Mouse (Mus musculus) mesoderm, embryonic 11.5 days (tissue): ENCODE results near the gene Cpne8.
"Not testable (repeated sequence)": the region's sequence is repeated elsewhere in the genome, so short reads cannot be mapped to it uniquely, and the experiment has no call there.

ENCODE experiments used
- DNase-seq: peaks from one replicate; pipeline ENCODE4 v3.0.0-alpha.2; 2012; ENCODE audit warnings: low read depth, low spot score

The Cpne8 gene

DNA sequence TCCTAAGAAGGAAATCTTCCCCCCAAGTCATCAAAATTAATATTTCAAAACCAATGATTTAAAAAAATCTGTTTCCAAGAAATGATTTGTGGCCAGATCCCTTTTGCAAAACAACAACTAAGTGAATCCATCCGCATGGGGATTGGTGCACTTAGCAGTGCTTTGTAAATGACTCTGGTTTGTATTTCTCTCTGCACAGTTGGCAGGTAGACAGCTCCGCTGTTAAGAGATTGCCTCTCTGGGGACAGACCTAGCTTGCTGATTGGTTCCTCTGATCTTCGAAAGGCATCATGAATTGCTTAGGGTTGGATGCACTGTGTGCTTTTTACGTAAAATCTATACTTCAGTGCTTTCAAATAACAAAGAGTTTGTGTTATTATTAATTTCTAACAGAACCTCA lies 68.5 kb downstream of the Cpne8 start:
- not testable (repeated sequence) for DNase-seq

DNA sequence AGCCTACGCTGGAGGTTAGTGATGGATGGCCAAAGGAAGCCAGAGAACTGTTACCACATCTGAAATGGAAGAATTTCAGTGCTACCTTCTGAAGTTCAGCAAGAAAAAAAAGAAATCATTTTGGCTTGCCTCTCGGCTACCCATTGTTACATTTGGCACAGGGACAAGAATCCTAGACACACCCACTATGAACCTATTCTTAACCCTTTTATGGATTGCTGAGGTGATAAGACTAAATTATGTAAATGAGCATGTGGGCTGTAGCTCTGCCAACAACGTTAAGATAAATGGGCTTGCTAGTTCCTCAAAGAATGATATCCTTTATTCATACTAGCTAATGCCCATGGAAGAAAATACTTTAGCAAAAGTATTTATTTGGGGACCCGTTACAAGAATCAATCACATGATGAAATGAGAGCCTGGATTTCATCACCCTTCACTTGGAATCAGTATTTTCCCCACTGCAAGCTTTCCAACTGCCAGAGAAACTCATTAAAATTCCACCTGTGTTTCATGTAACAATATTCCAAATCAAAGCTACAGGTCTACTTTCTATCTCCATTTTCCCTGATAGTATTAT lies 69.3 kb downstream of the Cpne8 start:
- DNase-seq: no peak

DNA sequence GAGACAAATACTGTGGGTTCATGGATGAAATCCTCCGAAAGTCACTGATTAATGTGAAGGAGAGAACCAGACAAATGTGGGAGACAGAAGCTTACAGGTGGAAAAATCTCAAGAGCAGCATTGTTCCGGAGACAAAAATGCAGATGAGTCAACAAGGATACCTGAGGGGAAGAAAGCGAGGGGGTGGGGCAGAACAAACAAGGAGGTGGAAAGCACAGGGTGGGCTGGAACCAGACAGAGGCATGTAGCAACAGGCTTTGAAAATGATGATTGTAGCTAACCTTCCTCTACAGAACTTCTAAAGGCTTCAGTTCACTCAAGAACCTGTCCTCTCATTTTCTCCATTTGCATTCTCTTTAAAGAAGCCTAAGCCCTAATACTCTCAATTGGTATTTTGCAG lies 70.9 kb downstream of the Cpne8 start:
- no peak for DNase-seq

DNA sequence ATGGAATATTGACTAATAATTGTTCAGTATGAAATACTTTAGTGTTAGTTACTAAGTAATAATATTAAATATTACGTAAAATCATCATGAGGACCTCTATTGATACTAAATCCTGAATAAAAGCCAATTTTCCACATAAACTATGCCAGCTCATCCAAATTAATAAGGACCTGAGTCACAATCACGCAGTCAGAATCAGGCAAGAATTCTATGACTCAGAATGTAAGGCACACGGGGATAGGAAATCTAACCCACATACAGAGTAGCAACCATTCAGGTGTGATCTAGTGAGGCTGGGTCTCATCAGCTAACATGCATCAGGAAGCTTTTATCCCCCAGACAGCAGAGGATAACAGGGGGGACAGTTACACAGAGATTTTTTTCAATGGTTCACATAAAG lies 72.1 kb downstream of the Cpne8 start:
- DNase-seq: no peak

DNA sequence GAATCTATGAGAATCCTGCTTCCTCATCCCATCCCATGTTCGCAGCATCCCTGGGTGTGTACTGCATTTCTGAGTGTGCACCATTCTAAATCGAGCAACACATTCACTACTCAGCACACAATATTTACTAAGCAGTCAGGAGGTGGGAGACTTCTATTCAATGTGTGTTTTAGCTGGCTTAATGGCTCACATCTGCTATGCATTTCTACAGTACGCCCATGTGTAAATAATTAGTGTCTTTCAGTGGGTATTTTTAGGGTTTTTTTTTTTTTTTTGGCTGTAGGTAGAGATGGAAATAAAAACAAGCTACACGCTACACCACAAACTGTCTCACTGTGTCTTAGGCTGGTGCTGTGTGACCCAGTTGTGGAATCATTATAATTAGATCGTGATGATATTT lies 75.6 kb downstream of the Cpne8 start:
- DNase-seq: peak; percentile 12

DNA sequence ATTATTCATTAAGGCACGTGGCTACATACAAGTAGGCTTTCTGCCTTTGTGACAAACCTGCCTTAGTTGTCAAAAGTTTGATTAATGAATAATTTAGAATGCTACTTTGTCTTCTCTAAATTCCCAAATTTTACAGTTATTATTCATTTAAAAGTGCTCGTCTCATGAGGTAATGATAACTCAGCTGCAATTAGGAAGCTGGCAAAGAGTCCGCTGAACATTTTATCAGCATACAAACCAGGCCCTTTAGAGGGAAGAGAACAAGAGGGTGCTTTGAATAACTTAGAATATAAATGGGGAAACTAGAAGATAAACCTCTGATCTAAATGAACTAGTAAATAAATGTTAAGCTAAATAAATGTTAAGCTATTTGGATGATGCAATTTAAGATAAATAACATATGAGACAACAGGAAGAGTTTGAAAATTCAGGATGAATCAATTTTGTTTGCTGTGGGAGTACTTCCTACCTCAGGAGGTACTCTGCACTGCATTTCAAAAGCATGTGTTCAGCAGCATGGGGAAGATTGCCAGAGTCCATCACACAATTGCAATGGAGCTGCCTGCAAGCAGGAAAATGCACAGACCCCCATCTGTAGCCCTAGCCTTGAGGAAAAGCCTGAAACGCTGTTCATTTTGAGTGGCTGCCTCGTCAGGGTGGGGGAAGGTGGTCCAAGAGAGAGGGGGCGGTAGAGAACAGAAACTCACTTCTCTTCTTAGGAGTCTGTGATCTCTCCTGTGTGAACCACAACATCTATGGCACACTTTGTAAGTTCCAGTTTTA lies 81.3 kb downstream of the Cpne8 start:
- DNase-seq: no peak

DNA sequence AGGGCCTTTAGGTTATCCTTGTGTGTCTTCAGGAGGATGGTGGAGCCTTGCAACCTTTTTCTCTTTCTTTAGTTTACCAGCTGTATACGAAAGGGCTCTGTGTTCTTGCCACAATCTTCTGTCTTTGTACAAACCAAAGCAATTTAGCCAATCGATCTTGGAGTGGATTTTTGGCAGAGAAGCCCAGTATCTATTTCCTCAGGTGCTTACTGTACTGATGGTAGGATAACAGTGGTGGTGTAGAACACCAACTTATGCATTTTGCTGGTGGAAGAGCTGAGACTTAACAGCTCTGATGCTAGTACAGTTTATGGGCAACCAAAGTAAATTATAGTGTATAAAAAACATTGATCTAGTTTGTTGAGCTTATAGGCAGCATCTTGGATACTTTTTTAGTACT lies 83.6 kb downstream of the Cpne8 start:
- no peak for DNase-seq

DNA sequence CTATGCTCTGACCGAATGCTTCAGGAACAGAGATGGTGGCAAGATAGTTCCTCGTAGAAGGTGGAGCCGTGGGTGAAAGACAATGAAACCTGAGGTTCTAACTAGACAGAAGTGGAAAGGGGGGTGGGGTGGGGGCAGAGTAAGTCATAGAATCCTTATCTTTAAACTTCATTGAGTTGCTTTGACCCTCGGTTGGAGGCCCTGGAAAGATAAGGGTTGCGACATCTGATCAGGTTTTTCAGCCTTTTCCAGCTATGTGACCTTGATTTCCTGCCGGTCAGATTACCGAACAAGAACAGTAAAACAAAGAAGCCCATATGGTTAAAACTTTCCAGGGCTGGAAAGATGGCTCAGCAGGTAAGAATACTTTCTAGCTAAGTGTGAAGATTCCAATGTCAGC lies 89.6 kb downstream of the Cpne8 start:
- no peak for DNase-seq

DNA sequence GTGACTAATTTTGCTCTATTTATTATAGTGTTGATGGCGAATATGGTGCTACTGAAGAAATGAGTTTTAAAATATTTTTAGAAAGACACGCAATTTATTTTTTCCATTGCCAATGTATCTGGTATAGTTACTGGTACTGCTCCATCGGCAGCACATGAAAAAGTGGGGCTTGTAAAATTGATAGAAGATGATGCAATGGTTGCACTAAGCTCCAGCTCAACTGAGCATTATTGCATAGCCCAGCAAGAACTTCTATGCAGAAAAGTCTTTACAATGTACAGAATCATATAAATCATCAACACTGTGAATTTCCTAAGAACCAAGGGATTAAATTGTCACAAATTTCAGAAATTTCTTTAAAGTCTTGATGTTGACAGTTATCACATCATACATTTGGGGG lies 101.8 kb downstream of the Cpne8 start:
- DNase-seq: no peak

DNA sequence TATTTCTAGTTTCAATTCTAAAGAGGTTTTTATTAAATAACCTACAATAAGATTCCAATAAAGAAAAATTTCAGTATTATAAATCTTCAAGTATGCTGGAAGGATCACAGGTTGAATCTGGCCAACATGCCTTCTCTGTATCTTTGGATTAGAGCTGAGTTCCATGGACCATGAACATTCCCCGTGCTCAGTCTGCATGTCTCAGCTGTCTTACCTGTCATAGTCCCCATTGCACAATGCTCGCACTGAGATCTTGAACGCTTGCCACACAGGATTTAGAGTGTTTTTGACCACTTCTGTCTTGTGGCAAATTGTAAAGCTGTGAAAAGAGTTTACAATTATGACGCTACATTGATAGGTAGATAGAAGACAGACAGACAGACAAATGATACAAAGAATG lies 110.0 kb downstream of the Cpne8 start:
- no peak for DNase-seq

DNA sequence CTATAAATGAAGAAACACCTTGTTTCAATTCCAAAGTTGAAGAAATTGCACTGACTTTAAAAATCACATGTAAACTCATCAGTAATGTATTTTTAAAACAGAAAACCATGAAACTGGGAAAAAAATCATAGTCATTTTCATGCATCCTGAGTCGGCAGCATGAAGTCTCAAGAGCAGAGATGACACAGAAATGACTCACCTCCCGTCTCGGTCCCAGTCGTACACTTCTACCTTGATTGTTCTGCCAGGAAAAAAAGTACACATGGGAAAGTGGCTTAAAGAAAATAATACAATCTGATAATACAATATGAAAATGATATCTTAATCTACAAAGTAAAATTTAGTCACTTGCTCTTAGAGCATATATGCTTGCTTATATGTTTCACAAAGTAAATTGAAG lies 111.2 kb downstream of the Cpne8 start:
- DNase-seq: no peak

DNA sequence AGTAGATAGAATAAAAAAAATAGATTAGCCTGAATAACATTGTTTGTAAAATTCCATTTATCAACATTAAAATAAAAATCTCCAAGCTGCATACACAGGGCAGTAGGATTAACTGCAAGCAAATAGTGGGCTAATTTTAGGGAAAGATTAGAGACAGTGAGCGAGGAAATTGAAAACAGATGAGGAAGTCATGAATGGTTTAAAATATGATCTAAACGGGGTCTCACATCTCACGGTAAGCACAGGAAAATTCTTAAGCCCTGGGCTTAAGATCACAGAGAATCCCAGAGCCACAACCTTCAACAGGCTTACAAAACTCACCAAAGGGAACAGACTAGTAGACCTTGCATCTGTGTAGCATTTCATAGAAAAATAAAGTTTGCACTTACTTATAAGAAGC lies 115.2 kb downstream of the Cpne8 start:
- peak; percentile 39 for DNase-seq

DNA sequence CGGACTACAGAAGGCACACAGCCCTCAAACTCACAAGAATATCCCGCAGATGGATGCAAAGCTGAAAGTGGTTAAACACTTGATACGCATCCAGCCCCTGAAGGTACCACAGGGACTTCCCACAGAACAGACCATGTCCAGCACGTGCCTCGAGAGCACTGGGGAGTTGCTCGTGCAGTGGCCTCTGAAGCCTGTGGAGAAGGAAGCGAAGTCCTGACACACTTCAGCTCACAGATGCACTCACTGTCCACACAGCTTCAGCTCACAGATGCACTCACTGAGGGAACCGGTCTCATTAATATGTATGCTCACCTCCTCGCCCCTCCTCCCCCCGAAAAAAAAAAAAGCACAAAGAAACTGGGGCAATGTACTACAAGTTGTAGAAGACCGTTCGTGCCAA lies 117.6 kb downstream of the Cpne8 start:
- no peak for DNase-seq

DNA sequence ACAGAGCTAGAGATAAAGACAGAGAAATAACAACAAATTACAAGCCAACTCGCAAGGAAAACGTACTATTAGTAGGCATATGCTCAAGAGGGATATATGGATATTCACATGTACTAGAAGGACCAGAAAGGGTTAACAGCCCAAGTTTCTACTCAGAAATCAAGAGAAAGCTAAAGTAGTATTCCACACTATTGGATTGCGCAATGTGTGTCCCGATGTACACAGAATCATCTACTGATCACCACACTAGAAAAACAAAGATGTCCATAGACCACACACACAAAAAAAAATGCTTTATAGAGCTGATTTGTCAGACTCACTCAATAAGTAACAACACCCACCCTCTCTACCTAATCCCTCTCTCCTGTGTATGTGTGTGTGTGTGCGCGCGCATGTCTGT lies 130.6 kb downstream of the Cpne8 start:
- no peak for DNase-seq

DNA sequence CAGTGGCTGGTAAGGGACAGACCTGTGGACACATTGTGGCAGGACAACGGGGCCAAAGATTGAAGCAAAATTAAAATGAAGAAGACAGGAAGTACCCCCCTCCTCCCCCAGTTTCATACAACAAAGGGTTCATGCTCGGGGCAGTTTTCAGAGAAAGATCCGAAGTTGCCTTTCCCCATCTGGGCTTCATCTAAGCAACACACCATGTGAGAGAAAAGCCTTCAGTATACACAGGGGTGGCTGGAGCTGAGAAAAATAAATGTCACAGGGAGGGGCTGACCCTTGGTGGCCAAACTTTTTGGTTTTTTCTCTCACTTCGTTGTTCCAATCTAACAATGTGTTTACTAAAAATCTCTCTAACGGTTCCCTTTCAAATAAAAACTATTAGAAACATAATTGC lies 135.8 kb downstream of the Cpne8 start:
- DNase-seq: no peak

DNA sequence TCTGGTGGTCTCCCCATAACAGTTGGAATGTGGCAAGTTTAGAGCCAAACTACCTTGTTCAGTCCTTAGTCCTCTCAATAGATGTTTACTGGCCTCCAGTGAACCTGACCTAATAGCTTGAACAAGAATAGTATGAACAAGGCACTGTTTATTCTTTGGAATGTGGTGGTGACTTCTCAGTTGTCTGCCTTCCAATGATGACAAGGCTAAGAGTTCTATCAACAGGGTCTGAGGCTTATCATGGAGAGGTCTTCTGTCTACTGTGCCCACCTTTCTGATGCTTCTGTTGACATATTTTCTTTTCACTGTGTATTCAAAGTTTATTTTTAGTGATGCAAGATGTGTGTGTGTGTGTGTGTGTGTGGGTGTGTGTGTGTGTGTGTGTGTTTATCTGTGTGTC lies 137.1 kb downstream of the Cpne8 start:
- no peak for DNase-seq

DNA sequence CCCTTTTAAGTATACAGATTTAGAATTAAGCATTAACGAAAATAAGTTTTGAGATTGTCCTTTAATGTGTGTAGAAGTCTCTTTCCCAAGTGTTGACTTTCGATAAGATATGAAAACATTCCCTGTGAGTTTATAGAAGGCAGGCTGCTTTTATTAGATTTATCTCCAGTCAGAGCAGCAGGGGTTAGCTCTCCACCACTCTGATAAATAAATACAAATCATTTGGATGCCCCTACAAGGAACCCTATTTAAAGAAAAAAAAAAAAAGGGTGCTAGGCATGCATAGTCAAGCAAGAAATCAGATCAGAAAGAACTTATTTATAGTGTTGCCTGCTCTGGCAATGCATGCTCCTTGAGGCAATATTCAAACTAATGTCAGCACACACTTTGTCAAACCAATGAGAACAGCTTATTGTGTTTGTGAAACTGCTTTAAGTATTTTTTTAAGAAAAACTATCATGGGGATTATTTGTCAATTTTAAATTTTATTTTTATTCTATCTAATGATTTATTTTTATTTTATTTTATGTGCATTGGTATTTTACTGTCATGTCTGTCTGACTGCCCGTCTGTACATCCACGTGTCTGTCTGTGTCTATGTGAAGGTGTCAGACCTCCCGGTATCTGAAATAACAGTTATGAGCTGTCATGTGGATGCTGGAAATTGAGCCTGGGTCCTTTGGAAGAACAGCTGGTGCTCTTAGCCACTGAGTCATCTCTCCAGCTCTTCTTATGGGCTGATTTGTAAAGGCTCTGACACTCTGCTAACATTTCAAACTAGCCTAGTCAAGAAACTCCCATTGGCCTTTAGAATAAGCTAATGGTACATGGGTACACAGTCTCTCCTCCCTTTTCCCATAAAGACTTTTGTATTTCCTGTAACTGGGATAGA lies 142.7 kb downstream of the Cpne8 start:
- no peak for DNase-seq

DNA sequence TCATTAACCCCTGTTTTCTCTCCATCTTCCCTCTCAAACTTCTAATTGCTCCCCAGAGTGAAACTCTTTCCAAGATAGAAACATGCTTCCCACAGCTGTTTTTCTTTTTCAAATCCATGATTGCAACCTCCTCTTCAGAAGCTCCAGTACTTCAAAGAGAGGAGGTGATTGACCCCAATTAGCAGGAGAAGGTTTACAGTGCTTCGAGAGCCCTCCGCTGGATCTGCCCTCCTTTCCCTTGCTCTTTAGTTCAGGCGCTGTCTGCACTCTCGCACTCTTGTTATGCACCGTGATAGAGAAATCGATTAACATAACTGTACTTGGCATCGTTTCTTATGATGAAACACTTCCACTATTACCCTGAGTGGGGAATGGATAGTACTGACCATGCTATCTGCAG lies 143.5 kb downstream of the Cpne8 start:
- peak; percentile 18 for DNase-seq

DNA sequence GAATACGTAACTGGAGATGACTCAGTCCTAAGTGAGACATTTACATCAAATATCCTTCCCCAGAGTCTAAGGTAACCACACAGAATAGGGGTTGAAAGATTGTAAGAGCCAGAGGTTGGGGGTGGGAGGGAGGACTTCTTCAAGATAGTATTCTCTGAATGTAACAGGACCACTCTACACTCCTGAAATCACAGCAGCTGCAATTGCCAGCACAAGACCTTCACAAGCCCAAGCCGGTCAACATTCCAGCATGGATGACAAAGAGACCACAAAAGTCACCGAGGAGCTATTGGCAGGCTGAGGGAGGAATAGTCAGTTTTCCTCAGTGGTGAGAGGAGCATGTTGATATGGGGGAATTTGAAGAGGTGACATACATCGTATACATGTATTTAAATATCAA lies 166.5 kb downstream of the Cpne8 start:
- no peak for DNase-seq

DNA sequence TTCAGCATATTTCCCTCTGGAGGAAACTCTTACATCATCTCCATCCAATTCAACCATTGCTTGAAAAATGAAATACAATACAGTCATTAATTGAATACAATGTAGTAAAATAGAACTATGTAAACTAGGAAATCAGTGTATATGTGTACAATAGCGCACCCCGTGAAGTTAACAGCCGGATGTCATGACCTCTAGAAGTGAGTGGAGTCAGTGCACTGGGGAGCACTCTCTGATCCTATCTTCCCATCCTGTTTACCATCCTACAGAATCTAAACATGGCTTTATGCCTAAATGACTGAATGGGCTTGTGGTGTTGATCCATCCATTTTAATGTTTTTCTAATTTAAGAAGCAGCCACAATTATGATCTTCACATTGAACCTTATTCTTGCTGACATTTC lies 182.2 kb downstream of the Cpne8 start:
- DNase-seq: no peak

DNA sequence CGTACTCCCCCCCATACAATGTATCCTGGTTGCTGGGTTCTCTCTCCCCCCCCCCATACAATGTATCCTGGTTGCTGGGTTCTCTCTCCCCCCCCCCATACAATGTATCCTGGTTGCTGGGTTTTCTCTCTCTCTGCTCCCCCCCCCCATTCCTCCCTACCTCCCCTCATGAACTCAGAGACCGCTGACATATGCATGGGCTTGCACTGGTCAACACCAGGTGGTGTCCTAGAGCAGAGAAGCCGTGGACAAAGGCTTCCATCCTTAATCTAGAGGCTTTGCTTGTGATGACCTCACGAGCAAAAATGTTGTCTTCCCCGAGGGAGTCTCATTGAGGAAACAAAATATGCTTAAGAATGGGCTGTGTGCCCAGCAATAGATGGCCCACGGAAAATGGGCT lies 187.7 kb downstream of the Cpne8 start:
- DNase-seq: peak; percentile 12

DNA sequence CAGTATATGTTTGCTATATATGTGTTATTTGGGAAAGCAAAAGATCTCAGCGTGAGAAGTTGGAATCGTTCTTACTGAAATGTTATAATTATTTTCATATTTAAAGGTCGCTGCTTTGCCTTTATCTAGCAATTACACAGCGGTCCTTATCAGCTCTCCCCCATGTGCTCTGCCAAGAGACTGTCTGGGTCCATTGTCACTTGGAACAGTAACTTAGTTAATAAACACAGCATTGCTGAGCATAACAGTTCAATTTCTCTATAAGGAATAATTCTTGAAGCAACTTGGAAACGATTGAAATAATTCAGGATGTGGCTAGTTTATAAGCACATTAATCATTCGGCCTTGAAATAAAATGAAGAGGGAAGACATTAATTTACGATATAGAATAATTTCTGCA lies 189.0 kb downstream of the Cpne8 start:
- DNase-seq: no peak

DNA sequence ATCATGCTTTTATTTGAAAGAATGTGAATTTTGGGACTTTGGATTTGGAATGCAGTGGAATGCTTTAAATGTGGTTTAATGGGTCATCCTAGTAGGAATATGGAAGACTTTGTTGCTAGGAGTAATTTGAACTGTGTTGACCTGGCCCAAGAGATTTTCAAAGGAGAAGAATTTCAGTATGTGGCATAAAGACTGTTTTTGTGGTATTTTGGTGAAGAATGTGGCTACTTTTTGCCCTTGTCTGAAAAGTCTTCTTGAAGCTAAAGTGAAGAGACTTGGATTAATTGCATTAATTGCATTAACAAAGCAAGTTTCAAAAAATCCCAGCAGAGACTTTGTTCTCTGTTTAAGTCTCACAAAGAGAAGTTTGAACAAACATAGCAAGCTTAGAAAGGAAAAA lies 208.7 kb downstream of the Cpne8 start:
- DNase-seq: not testable (repeated sequence)
